ENCODE assay signal across 25 mouse cellular contexts in the genomic region with DNA sequence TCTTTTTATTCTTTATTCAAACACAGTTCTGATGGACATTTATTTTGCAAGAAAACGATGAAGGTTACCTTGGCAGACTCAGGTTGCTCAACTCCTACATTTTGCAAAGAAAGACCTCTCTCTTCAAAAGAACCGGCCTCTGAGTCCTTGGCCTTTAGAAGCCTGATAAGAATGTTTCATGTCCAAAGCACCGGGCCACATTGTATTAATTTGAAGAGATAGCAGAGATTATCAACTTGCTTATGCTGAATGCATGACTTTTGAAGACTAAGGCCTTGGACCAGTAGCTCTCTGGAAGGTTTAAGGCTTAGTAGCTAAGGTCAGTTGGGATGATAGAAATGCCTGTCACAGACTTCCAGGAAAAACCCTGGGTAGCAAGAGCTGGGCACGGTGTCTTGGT. TPM values are rescaled to one million over a fixed set of nuclear protein-coding genes. Genes with fewer than 3 reads are reported as not detected.
"Had no signal": no experiment of that assay in that cellular context is flagged by ENCODE, and none has a peak within 500 bp of the region (broad histone marks: within the 10 kb centered on the region; RNA-seq: fewer than 3 reads in every experiment).

No protein-coding gene starts in this region.

- H3K4me1 ChIP-seq: lung, embryonic 15.5 days; midbrain, embryonic 13.5 days; midbrain, embryonic 15.5 days; neural tube, embryonic 12.5 days; stomach, embryonic 15.5 days had no signal

- H3K27ac ChIP-seq: lung, embryonic 15.5 days; macrophage; midbrain, embryonic 13.5 days; midbrain, embryonic 15.5 days; neural tube, embryonic 12.5 days; stomach, embryonic 15.5 days; stomach, postnatal 0 days had no signal

- H3K4me3 ChIP-seq: lung, embryonic 15.5 days; megakaryocyte, embryonic 14.5 days; midbrain, embryonic 13.5 days; midbrain, embryonic 15.5 days; neural tube, embryonic 12.5 days; stomach, embryonic 15.5 days had no signal

- ATAC-seq: liver, postnatal 0 days; lung, postnatal 0 days; midbrain, embryonic 13.5 days; midbrain, embryonic 15.5 days had no signal

- H3K27me3 ChIP-seq: lung, embryonic 15.5 days; megakaryocyte, embryonic 14.5 days; midbrain, embryonic 13.5 days; midbrain, embryonic 15.5 days; neural tube, embryonic 12.5 days; stomach, embryonic 15.5 days had no signal

- H3K36me3 ChIP-seq: lung, embryonic 15.5 days; midbrain, embryonic 13.5 days; midbrain, embryonic 15.5 days; neural tube, embryonic 12.5 days; stomach, embryonic 15.5 days had no signal

- DNase-seq: liver, postnatal 0 days; lung, adult 2 months; lung, postnatal 14 days; lung, postnatal 36 days; right cerebral cortex, postnatal 14 days; thymus, adult 18-20 months; thymus, postnatal 14 days; thymus, postnatal 36 days had no signal

RNA-seq across cellular contexts. Expression of gene Ankdd1b, which starts 6.2 kb away (rescaled TPM):
- total RNA-seq: monocyte, adult 5-6 weeks; neutrophil, adult 5-6 weeks had no signal
- polyA plus RNA-seq: liver, postnatal 0 days; macrophage; midbrain, embryonic 11.5 days; midbrain, embryonic 13.5 days; midbrain, embryonic 15.5 days; midbrain, postnatal 0 days; neural tube, embryonic 14.5 days; spleen, adult 2 months had no signal

RNA-seq across cellular contexts. Expression of gene Gm17622, which starts 13.3 kb away (rescaled TPM):
- total RNA-seq: megakaryocyte progenitor cell, adult 5-6 weeks; midbrain, postnatal 0 days; monocyte, adult 5-6 weeks; neutrophil, adult 5-6 weeks had no signal
- polyA plus RNA-seq: liver, postnatal 0 days; lung, adult 2 months; lung, embryonic 15.5 days; lung, postnatal 0 days; macrophage; midbrain, embryonic 11.5 days; midbrain, embryonic 13.5 days; midbrain, embryonic 15.5 days; midbrain, postnatal 0 days; neural tube, embryonic 12.5 days; neural tube, embryonic 14.5 days; spleen, adult 2 months; stomach, embryonic 15.5 days; stomach, postnatal 0 days; thymus, postnatal 0 days had no signal
